Mouse (Mus musculus) layer of hippocampus, adult 11-12 months (tissue): Measurements from ENCODE around the gene Ikbke.

ENCODE experiments used
- DNase-seq: peaks from one replicate; pipeline ENCODE4 v3.0.0; 2022; ENCODE audit warnings: low spot score

Gene Ikbke

GRCm38 (mm10) chr1:131239576-131240193, 39.7 kb downstream of the Ikbke start:
- no peak for DNase-seq

- DNase-seq, result no peak
Observed at GRCm38 (mm10) chr1:131238931-131239381, 40.5 kb downstream of the Ikbke start.

GRCm38 (mm10) chr1:131236077-131236476, 43.3 kb downstream of the Ikbke start:
- no peak for DNase-seq

DNA sequence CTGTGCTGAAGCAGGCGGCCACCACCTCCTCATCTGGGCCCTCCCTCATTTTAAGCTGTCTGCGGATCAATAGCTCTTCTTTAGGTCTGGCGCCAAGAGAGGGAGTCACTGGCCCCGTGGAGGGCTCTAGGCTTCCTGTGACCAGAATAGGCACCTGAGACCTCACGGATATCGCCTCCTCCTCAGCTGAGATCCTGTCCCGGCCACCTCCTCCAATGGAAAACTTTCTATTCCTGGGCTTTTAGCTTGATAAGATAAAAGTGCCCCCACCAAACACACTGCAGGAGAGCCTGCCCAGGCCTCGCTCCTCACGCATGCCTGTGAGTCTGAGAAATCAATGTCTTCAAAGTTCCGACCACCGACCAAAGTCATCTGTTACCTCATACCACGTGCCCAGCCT, 45.9 kb downstream of the Ikbke start:
- DNase-seq, result no peak

DNA sequence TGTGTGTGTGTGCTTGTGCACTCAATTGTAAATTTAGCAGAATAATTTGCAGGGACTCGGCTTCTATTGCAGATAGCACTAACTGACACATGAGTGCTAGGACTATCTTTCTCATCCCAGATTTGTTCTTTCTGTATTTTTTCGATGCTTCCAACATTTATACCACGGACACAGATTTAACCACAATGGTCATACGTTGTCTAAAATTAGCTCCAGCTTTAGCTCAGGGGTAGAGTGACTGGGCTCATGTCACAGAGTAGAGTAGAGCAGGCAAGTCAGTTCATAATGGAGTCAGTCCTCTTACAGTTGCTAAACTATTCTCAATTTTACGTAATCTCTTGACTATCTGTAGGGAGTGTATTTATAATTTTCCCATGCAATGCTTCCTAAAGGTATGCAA, 50.7 kb downstream of the Ikbke start:
- no peak for DNase-seq

GRCm38 (mm10) chr1:131228225-131228624, 51.2 kb downstream of the Ikbke start:
- DNase-seq, result no peak

- DNase-seq, result no peak
Observed at GRCm38 (mm10) chr1:131224848-131225471, 54.4 kb downstream of the Ikbke start.

DNA sequence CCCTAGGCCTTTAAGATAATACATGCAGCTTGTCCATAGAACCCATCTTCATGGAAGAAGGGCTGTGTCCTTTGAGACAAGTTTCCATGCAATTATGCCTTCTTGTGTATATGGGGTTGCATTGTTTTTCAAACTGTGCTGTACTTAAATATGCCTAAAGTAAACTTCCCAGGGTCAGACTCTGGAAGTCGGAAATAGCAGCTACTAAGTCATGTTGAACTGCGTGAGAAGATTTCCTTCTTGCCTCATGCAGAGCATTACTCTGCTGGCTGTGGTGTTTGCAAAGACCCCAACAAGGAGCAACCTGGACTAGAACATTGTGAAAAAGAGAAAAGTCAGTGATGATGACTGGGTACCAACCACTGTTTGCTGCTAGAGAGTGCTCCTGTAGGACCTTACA, 56.1 kb downstream of the Ikbke start:
- no peak for DNase-seq

GRCm38 (mm10) chr1:131221822-131222590, 57.4 kb downstream of the Ikbke start:
- no peak for DNase-seq

DNA sequence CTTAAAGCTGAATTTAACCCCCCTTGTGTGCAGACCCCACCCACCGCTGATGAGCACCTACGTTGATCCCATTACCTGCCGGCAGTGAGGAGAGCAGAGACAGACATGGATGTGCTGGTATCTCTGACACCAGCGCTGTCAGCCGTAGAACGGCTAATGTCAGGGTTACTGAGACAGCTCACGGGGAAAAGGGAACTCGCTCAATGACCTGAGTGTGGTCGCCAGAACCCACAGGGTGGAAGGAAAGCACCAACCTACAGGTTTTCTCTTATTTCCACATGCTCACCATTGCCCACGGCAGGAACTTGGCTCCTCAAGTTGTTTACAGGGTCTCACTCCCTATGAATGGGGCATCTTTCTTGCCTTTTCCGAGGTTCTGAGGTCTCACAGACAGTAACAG, 60.5 kb downstream of the Ikbke start:
- DNase-seq, result no peak

DNA sequence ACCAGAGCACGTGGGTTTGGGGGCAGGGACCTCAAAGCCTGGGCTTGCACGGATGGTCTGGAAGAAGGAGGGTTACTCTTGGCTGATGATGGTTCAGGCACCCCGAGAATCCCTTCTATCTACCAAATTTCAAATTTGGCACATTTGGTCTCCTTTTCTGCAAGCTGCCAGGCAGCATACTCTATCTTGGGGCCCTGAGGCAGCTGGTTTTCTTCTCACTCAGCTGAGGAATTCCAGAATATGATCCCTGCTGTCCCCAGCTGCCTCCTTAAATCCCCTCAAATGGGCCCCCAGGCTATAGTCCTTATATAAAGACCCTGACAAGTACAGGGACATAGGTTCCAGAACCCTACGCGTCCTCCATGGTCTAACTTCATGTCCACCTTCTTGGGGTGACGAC, 66.0 kb downstream of the Ikbke start:
- DNase-seq, result no peak

GRCm38 (mm10) chr1:131212956-131213355, 66.5 kb downstream of the Ikbke start:
- DNase-seq, result no peak

GRCm38 (mm10) chr1:131211655-131212054, 67.8 kb downstream of the Ikbke start:
- no peak for DNase-seq

GRCm38 (mm10) chr1:131209971-131210426, 69.4 kb downstream of the Ikbke start:
- DNase-seq, result no peak

DNA sequence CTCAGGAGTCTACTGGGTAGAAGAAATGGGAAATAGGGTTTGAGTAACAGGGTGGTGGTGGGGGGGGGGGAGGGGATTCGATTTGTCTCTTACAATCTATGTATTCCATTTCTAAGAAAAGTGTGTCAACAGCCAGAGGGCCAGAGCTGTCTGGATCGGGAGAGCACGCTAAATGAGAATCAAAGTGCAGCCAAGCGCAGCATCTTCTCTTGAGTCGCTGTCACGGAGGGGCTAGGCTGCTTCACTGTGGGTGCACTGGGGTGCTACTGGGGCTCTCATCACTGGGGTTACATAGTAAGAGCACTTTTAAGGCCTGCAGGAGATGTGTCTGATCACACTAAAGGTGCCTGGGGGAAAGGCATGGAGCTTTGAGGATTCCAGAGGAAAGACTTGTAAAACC, 70.6 kb downstream of the Ikbke start:
- no peak for DNase-seq

DNA sequence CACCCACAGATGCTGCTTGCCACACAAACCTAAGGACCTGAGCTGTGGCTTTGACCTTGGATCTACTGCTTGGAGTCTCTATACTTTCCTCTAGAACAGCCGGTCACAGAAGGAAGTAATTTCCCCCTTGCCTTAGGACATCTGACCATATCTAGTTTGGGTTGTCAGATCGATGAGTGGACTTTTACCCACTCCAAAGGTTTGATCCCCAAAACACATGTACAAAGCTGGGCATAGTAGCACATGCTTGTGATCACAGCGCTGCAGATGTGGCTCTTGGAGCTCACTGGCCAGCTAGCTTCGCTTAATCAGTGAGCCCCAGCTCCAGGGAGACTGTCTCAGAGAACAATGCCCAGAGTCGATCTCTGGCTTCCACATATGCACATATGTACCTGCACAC, 71.3 kb downstream of the Ikbke start:
- DNase-seq, result no peak

DNA sequence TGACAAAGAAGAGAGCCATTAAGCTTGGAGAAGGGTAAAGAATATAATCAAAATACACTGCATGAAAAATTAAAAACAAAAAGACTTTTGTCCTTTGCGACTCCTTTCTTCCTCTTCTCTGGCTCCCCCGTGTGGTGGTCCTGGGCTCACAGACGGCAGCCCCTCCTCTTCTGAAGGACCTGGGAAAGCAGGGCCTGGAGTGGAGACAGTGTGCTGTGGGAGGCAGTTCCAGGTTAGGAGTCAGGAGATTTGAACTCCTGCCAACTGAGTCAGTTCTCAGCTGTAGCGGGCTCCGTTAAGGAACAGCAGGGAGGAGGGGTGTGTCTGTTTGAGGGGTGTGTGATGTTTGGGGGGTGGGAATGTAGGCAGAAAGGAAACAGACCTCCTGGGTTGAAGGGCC, 71.9 kb downstream of the Ikbke start:
- peak; percentile 65 for DNase-seq

DNA sequence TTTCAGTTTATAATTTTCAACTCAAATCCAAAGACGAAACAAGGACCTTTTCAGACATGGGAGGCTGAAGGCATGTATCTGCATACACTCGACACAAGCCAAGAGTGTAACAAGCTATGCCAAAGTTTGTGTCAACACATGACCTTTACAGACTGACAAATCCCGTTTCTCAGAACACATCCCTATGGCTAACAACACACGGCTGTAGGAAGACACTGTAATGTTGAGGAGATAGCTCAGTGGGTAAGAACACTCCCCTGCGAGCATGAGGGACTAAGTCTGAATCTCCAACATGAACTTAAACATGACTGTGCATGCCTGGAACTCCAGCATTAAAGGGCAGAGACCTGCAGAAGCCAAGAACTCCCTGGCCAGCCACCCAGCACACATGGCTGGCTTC, 73.1 kb downstream of the Ikbke start:
- DNase-seq, result no peak

DNA sequence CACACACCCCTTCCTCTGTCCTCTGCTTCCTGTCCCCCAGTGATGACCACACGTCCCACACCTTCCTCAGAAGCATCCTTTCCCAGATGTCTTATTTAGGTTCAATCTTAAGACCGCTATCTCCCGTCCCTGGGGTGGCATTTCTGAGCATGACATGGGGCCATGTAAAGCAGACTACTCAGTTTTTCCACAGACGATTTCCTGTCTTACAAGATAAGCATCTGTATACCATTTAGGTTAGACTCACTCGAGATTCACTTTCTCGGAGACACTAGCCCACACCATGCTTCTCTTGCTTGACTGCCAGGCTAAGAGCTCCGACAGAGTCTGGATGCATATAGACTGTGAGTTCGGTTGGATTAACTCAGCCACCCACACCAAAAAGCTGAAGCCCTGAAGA, 74.9 kb downstream of the Ikbke start:
- DNase-seq, result no peak
